Mouse (Mus musculus): ENCODE measurements at regions not wholly inside any gene's neighbourhood (a gene's known extent, or its start where the extent isn't known, plus 50 kb on each side); places are given as distances from the start of the nearest gene placed in this dataset.

DNA sequence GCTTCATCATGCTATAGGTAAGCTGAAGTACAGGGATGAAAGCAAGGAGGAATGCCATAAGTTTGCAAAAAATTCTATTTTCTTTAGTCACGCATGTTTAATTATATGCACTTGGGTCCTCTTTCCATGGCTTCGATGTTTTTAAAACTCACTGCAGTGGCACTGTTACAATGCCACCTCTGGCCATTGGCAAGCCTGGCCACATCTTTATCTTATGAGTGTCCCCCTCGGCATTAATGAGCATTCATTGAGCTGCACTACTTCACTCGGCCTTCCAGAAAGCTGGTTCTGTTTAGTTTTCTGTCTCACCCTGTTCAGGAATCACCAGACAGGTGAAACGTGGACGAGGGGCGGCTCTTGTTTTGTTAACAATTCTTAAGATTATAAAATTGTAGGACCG lies 79.7 kb upstream of the Dnajc24 start:
- TF ChIP-seq EP300 (IDR thresholded peaks at IDR 0.05; ENCODE audit: low read depth) (no peak), CTCF (IDR thresholded peaks at IDR 0.05; ENCODE audit: low read depth) (no peak)
